Mouse (Mus musculus): Measurements from ENCODE around the gene Clpsl2.
"Not testable (repeated sequence)": the region's sequence is repeated elsewhere in the genome, so short reads cannot be mapped to it uniquely, and the experiment has no call there.

Gene Clpsl2

GRCm38 (mm10) chr17:28521071-28521726, 28.0 kb upstream of the Clpsl2 start:
- no peak for DNase-seq (ENCODE audit: low spot score in 2 of 2)

- no peak for DNase-seq (ENCODE audit: low spot score in 2 of 2)
Observed at GRCm38 (mm10) chr17:28521920-28522319, 27.3 kb upstream of the Clpsl2 start.

GRCm38 (mm10) chr17:28522623-28523354, 26.4 kb upstream of the Clpsl2 start:
- DNase-seq (ENCODE audit: low spot score in 2 of 2), result peak; percentile 77 to 89

GRCm38 (mm10) chr17:28523355-28524008, 25.7 kb upstream of the Clpsl2 start:
- DNase-seq (ENCODE audit: low spot score in 2 of 2), result no peak

GRCm38 (mm10) chr17:28524009-28524695, 25.1 kb upstream of the Clpsl2 start:
- no peak for DNase-seq (ENCODE audit: low spot score in 2 of 2)

GRCm38 (mm10) chr17:28524831-28525430, 24.3 kb upstream of the Clpsl2 start:
- no peak for DNase-seq (ENCODE audit: low spot score in 2 of 2)

GRCm38 (mm10) chr17:28527184-28528042, 21.8 kb upstream of the Clpsl2 start:
- no peak for DNase-seq (ENCODE audit: low spot score in 2 of 2)

- peak; percentile 79 to 85 for DNase-seq (ENCODE audit: low spot score in 2 of 2)
Observed at GRCm38 (mm10) chr17:28528043-28528351, 21.2 kb upstream of the Clpsl2 start.

GRCm38 (mm10) chr17:28529116-28529515, 20.1 kb upstream of the Clpsl2 start:
- DNase-seq (ENCODE audit: low spot score in 2 of 2), result no peak

- DNase-seq (ENCODE audit: low spot score in 2 of 2), result no peak
Observed at GRCm38 (mm10) chr17:28530506-28530905, 18.7 kb upstream of the Clpsl2 start, which contains the start of gene Armc12. Armc12 (plus strand) TSS chr17:28530806.

GRCm38 (mm10) chr17:28531946-28532345, 17.3 kb upstream of the Clpsl2 start:
- no peak for DNase-seq (ENCODE audit: low spot score in 2 of 2)

GRCm38 (mm10) chr17:28532557-28532956, 16.7 kb upstream of the Clpsl2 start:
- DNase-seq (ENCODE audit: low spot score in 2 of 2), result no peak

GRCm38 (mm10) chr17:28533327-28533726, 15.9 kb upstream of the Clpsl2 start:
- no peak for DNase-seq (ENCODE audit: low spot score in 2 of 2)

- no peak for DNase-seq (ENCODE audit: low spot score in 2 of 2)
Observed at GRCm38 (mm10) chr17:28537881-28538280, 11.3 kb upstream of the Clpsl2 start.

- DNase-seq (ENCODE audit: low spot score in 2 of 2), result no peak
Observed at GRCm38 (mm10) chr17:28546925-28547324, 2.3 kb upstream of the Clpsl2 start.

GRCm38 (mm10) chr17:28548550-28548949, 661 bp upstream of the Clpsl2 start:
- no peak for DNase-seq (ENCODE audit: low spot score in 2 of 2)

GRCm38 (mm10) chr17:28553040-28553793, 4.0 kb downstream of the Clpsl2 start:
- peak; percentile 42 to 58 for DNase-seq (ENCODE audit: low spot score in 2 of 2)

GRCm38 (mm10) chr17:28554021-28554420, 4.8 kb downstream of the Clpsl2 start:
- DNase-seq (ENCODE audit: low spot score in 2 of 2), result not testable (repeated sequence)

GRCm38 (mm10) chr17:28556635-28557396, 7.6 kb downstream of the Clpsl2 start:
- DNase-seq (ENCODE audit: low spot score in 2 of 2), result no peak
